Mouse (Mus musculus): Measurements from ENCODE around the gene Nhlrc4. TPM values are rescaled to one million over a fixed set of nuclear protein-coding genes. Genes with fewer than 3 reads are reported as not detected.

Gene Nhlrc4
- polyA plus RNA-seq, 1 experiment from 2014 or later = not detected

- Histone ChIP-seq H3K27ac (no peak overlapping the region), H3K27me3 (peaks cover 34% of the 10 kb centered on the region), H3K36me3 (peaks cover 34% of the 10 kb centered on the region), H3K9me3 (no peaks in the 10 kb centered on the region), H3K4me3 (no peak overlapping the region), H3K4me2 (no peak overlapping the region), H3K9ac (0 out of 2 replicates have a peak overlapping the region, but pooled peaks have one; percentile 24), H3K4me1 (replicated peaks) (peaks cover 27% of the 10 kb centered on the region)
- 77% methylated on average over 7 of the region's 7 CpGs for WGBS
- ATAC-seq (ENCODE audit: low FRiP score) = no peak
Measured at GRCm38 (mm10) chr17:25956201-25956600, 11.4 kb upstream of the Nhlrc4 start.

- no peak overlapping the region for H3K4me3 ChIP-seq
- peaks cover 33% of the 10 kb centered on the region for H3K36me3 ChIP-seq
- no peak overlapping the region for H3K27ac ChIP-seq
- H3K4me1 ChIP-seq (replicated peaks) = peaks cover 30% of the 10 kb centered on the region
- 77% methylated on average over 3 of the region's 3 CpGs for WGBS
- H3K4me2 ChIP-seq = no peak overlapping the region
- ATAC-seq (ENCODE audit: low FRiP score) = no peak
- H3K9ac ChIP-seq = no peak overlapping the region
- H3K27me3 ChIP-seq = peaks cover 39% of the 10 kb centered on the region
- no peaks in the 10 kb centered on the region for H3K9me3 ChIP-seq
Measured at GRCm38 (mm10) chr17:25955736-25956135, 11.0 kb upstream of the Nhlrc4 start.

GRCm38 (mm10) chr17:25954671-25955070, 9.9 kb upstream of the Nhlrc4 start:
- no peak overlapping the region for H3K27ac ChIP-seq
- H3K4me3 ChIP-seq = no peak overlapping the region
- WGBS = 85% methylated on average over 2 of the region's 2 CpGs
- peaks cover 22% of the 10 kb centered on the region for H3K36me3 ChIP-seq
- H3K4me2 ChIP-seq = no peak overlapping the region
- H3K27me3 ChIP-seq = peaks cover 49% of the 10 kb centered on the region
- no peaks in the 10 kb centered on the region for H3K9me3 ChIP-seq
- H3K4me1 ChIP-seq (replicated peaks) = peaks cover 30% of the 10 kb centered on the region
- no peak for ATAC-seq (ENCODE audit: low FRiP score)
- no peak overlapping the region for H3K9ac ChIP-seq

GRCm38 (mm10) chr17:25953161-25953560, 8.4 kb upstream of the Nhlrc4 start:
- no peaks in the 10 kb centered on the region for H3K9me3 ChIP-seq
- peaks cover 52% of the 10 kb centered on the region for H3K27me3 ChIP-seq
- H3K4me1 ChIP-seq (replicated peaks) = peaks cover 30% of the 10 kb centered on the region
- H3K27ac ChIP-seq = no peak overlapping the region
- ATAC-seq (ENCODE audit: low FRiP score) = no peak
- WGBS = 82% methylated on average over 5 of the region's 5 CpGs
- H3K4me2 ChIP-seq = no peak overlapping the region
- H3K9ac ChIP-seq = no peak overlapping the region
- peaks cover 8% of the 10 kb centered on the region for H3K36me3 ChIP-seq
- no peak overlapping the region for H3K4me3 ChIP-seq

GRCm38 (mm10) chr17:25951803-25952623, 7.3 kb upstream of the Nhlrc4 start, which contains the start of gene A930017K11Rik:
A930017K11Rik (minus strand) TSS chr17:25952565.
- Histone ChIP-seq H3K9ac (peak within 1 kb of the TSS; percentile 53; the same call in 1 of the 2 replicates), H3K4me1 (replicated peaks) (peaks cover 23% of the 10 kb centered on the region)
- 1% methylated on average over 58 of the region's 58 CpGs for WGBS

GRCm38 (mm10) chr17:25951225-25951802, 6.6 kb upstream of the Nhlrc4 start:
- Histone ChIP-seq H3K9ac (0 out of 2 replicates have a peak overlapping the region, but pooled peaks have one; percentile 53), H3K4me1 (replicated peaks) (peaks cover 21% of the 10 kb centered on the region), H3K36me3 (no peaks in the 10 kb centered on the region), H3K4me3 (peak overlapping the region; percentile 36), H3K27ac (no peak overlapping the region), H3K4me2 (peak overlapping the region; percentile 56), H3K9me3 (no peaks in the 10 kb centered on the region), H3K27me3 (peaks cover 52% of the 10 kb centered on the region)
- ATAC-seq (ENCODE audit: low FRiP score) = no peak
- under 1% methylated on average over 33 of the region's 33 CpGs for WGBS

More at GRCm38 (mm10) chr17:25951803-25952623, 7.3 kb upstream of the Nhlrc4 start, which contains the start of gene A930017K11Rik:
- no peaks in the 10 kb centered on the region for H3K36me3 ChIP-seq
- peak within 1 kb of the TSS; percentile 36 for H3K4me3 ChIP-seq
- H3K27ac ChIP-seq = no peak within 1 kb of the TSS
- no peak for ATAC-seq (ENCODE audit: low FRiP score)
- H3K27me3 ChIP-seq = peaks cover 52% of the 10 kb centered on the region
- H3K4me2 ChIP-seq = peak within 1 kb of the TSS; percentile 56
- H3K9me3 ChIP-seq = no peaks in the 10 kb centered on the region

GRCm38 (mm10) chr17:25950706-25951105, 5.9 kb upstream of the Nhlrc4 start:
- peaks cover 15% of the 10 kb centered on the region for H3K4me1 ChIP-seq (replicated peaks)
- H3K9ac ChIP-seq = no peak overlapping the region
- no peak overlapping the region for H3K4me3 ChIP-seq
- H3K36me3 ChIP-seq = no peaks in the 10 kb centered on the region
- ATAC-seq (ENCODE audit: low FRiP score) = no peak
- no peaks in the 10 kb centered on the region for H3K9me3 ChIP-seq
- no peak overlapping the region for H3K27ac ChIP-seq
- 7% methylated on average over 3 of the region's 3 CpGs for WGBS
- H3K4me2 ChIP-seq = 0 out of 2 replicates have a peak overlapping the region, but pooled peaks have one; percentile 56
- peaks cover 54% of the 10 kb centered on the region for H3K27me3 ChIP-seq

GRCm38 (mm10) chr17:25949981-25950380, 5.2 kb upstream of the Nhlrc4 start:
- Histone ChIP-seq H3K4me3 (no peak overlapping the region), H3K4me2 (no peak overlapping the region), H3K9ac (no peak overlapping the region), H3K36me3 (no peaks in the 10 kb centered on the region), H3K27ac (no peak overlapping the region), H3K9me3 (no peaks in the 10 kb centered on the region), H3K4me1 (replicated peaks) (peaks cover 15% of the 10 kb centered on the region), H3K27me3 (peaks cover 56% of the 10 kb centered on the region)
- ATAC-seq (ENCODE audit: low FRiP score) = no peak
- 70% methylated on average over 5 of the region's 5 CpGs for WGBS

- Histone ChIP-seq H3K9me3 (no peaks in the 10 kb centered on the region), H3K27ac (no peak overlapping the region), H3K9ac (no peak overlapping the region), H3K4me1 (replicated peaks) (peaks cover 15% of the 10 kb centered on the region), H3K4me3 (no peak overlapping the region), H3K27me3 (peaks cover 40% of the 10 kb centered on the region), H3K36me3 (no peaks in the 10 kb centered on the region), H3K4me2 (no peak overlapping the region)
- no peak for ATAC-seq (ENCODE audit: low FRiP score)
- WGBS = 75% methylated on average over 8 of the region's 8 CpGs
Measured at GRCm38 (mm10) chr17:25948051-25948450, 3.3 kb upstream of the Nhlrc4 start.

- peaks cover 17% of the 10 kb centered on the region for H3K4me1 ChIP-seq (replicated peaks)
- no peak overlapping the region for H3K27ac ChIP-seq
- WGBS = 92% methylated on average over 4 of the region's 4 CpGs
- ATAC-seq (ENCODE audit: low FRiP score) = no peak
- H3K4me3 ChIP-seq = no peak overlapping the region
- peaks cover 35% of the 10 kb centered on the region for H3K27me3 ChIP-seq
- H3K9ac ChIP-seq = no peak overlapping the region
- no peaks in the 10 kb centered on the region for H3K36me3 ChIP-seq
- no peaks in the 10 kb centered on the region for H3K9me3 ChIP-seq
- no peak overlapping the region for H3K4me2 ChIP-seq
Measured at GRCm38 (mm10) chr17:25947576-25947975, 2.8 kb upstream of the Nhlrc4 start.

- peaks cover 18% of the 10 kb centered on the region for H3K4me1 ChIP-seq (replicated peaks)
- no peaks in the 10 kb centered on the region for H3K36me3 ChIP-seq
- ATAC-seq (ENCODE audit: low FRiP score) = no peak
- H3K27ac ChIP-seq = no peak overlapping the region
- no peaks in the 10 kb centered on the region for H3K9me3 ChIP-seq
- H3K27me3 ChIP-seq = peaks cover 28% of the 10 kb centered on the region
- H3K9ac ChIP-seq = no peak overlapping the region
- WGBS = 91% methylated on average over 8 of the region's 8 CpGs
- H3K4me2 ChIP-seq = no peak overlapping the region
- no peak overlapping the region for H3K4me3 ChIP-seq
Measured at GRCm38 (mm10) chr17:25946891-25947290, 2.1 kb upstream of the Nhlrc4 start.

- H3K4me1 ChIP-seq (replicated peaks) = peaks cover 15% of the 10 kb centered on the region
- no peak overlapping the region for H3K27ac ChIP-seq
- H3K9ac ChIP-seq = no peak overlapping the region
- no peaks in the 10 kb centered on the region for H3K9me3 ChIP-seq
- H3K4me3 ChIP-seq = no peak overlapping the region
- H3K4me2 ChIP-seq = no peak overlapping the region
- no peak for ATAC-seq (ENCODE audit: low FRiP score)
- H3K36me3 ChIP-seq = no peaks in the 10 kb centered on the region
- H3K27me3 ChIP-seq = peaks cover 23% of the 10 kb centered on the region
- 72% methylated on average over 7 of the region's 7 CpGs for WGBS
Measured at GRCm38 (mm10) chr17:25946349-25946748, 1.6 kb upstream of the Nhlrc4 start.
